18 mouse cellular contexts compared by ENCODE assay signal in genomic region chr12:52442337-52442736, GRCm38 (mm10).
"Had no signal": no experiment of that assay in that cellular context is flagged by ENCODE, and none has a peak within 500 bp of the region (broad histone marks: within the 10 kb centered on the region; RNA-seq: fewer than 3 reads in every experiment).

No protein-coding gene starts in this region.

- H3K9me3 ChIP-seq: midbrain, embryonic 10.5 days; midbrain, embryonic 12.5 days; neural tube, embryonic 13.5 days; neural tube, embryonic 15.5 days had no signal

- H3K9ac ChIP-seq: lung, embryonic 14.5 days; midbrain, embryonic 12.5 days; neural tube, embryonic 13.5 days; neural tube, embryonic 15.5 days had no signal

- H3K4me1 ChIP-seq: neural tube, embryonic 13.5 days; neural tube, embryonic 15.5 days had no signal

- ATAC-seq: midbrain, embryonic 16.5 days had no signal

- H3K36me3 ChIP-seq: midbrain, embryonic 10.5 days; midbrain, embryonic 12.5 days; neural tube, embryonic 13.5 days; neural tube, embryonic 15.5 days had no signal

- H3K4me3 ChIP-seq: midbrain, embryonic 10.5 days; midbrain, embryonic 12.5 days; myocyte; neural tube, embryonic 13.5 days; neural tube, embryonic 15.5 days had no signal

- DNase-seq: lung, embryonic 14.5 days; lung, postnatal 10 days; lung, postnatal 4 days; midbrain, embryonic 14.5 days; retina, postnatal 1 day; right cerebral cortex, adult 18-20 months; right cerebral cortex, postnatal 25 days; right cerebral cortex, postnatal 4 days; spleen, adult 18-20 months; thymus, adult 18-20 months; thymus, postnatal 14 days; thymus, postnatal 36 days had no signal

- H3K4me2 ChIP-seq: lung, embryonic 14.5 days; midbrain, embryonic 12.5 days; neural tube, embryonic 13.5 days; neural tube, embryonic 15.5 days had no signal

- H3K27ac ChIP-seq: midbrain, embryonic 10.5 days; midbrain, embryonic 12.5 days; neural tube, embryonic 13.5 days; neural tube, embryonic 15.5 days had no signal

- H3K27me3 ChIP-seq: midbrain, embryonic 12.5 days; neural tube, embryonic 13.5 days; neural tube, embryonic 15.5 days had no signal
